Mouse (Mus musculus) spleen, adult 12 weeks (tissue): Measurements from ENCODE around the gene Nbea.

ENCODE experiments used
- DNase-seq: peaks from one replicate; pipeline ENCODE4 v3.0.0; 2022; ENCODE audit warnings: low spot score

Nbea gene

GRCm38 (mm10) chr3:55783171-55784081 lies 400.1 kb downstream of the Nbea start:
- no peak for DNase-seq

GRCm38 (mm10) chr3:55782771-55783170 lies 400.7 kb downstream of the Nbea start:
- no peak for DNase-seq

- no peak for DNase-seq
Measured at GRCm38 (mm10) chr3:55782056-55782687, 401.3 kb downstream of the Nbea start, which contains the start of gene Mab21l1. Mab21l1 (plus strand) TSS chr3:55782510.

GRCm38 (mm10) chr3:55781429-55782055 lies 402.0 kb downstream of the Nbea start:
- no peak for DNase-seq

- no peak for DNase-seq
Measured at GRCm38 (mm10) chr3:55780120-55781070, 403.1 kb downstream of the Nbea start.

- DNase-seq = no peak
Measured at GRCm38 (mm10) chr3:55778764-55779730, 404.5 kb downstream of the Nbea start.

GRCm38 (mm10) chr3:55777501-55777900 lies 406.0 kb downstream of the Nbea start:
- DNase-seq = no peak

- DNase-seq = no peak
Measured at GRCm38 (mm10) chr3:55775753-55776152, 407.7 kb downstream of the Nbea start.

GRCm38 (mm10) chr3:55775245-55775644 lies 408.3 kb downstream of the Nbea start:
- DNase-seq = no peak

- DNase-seq = no peak
Measured at GRCm38 (mm10) chr3:55774203-55774602, 409.3 kb downstream of the Nbea start.

GRCm38 (mm10) chr3:55769308-55769707 lies 414.2 kb downstream of the Nbea start:
- DNase-seq = no peak

GRCm38 (mm10) chr3:55768654-55769053 lies 414.8 kb downstream of the Nbea start:
- DNase-seq = no peak

- no peak for DNase-seq
Measured at GRCm38 (mm10) chr3:55763591-55763990, 419.9 kb downstream of the Nbea start.

- DNase-seq = no peak
Measured at GRCm38 (mm10) chr3:55758297-55758696, 425.2 kb downstream of the Nbea start.

GRCm38 (mm10) chr3:55756602-55757190 lies 426.8 kb downstream of the Nbea start:
- no peak for DNase-seq

GRCm38 (mm10) chr3:55755805-55756601 lies 427.5 kb downstream of the Nbea start:
- DNase-seq = no peak

- DNase-seq = no peak
Measured at GRCm38 (mm10) chr3:55754981-55755608, 428.4 kb downstream of the Nbea start.

GRCm38 (mm10) chr3:55753872-55754271 lies 429.6 kb downstream of the Nbea start:
- no peak for DNase-seq

- no peak for DNase-seq
Measured at GRCm38 (mm10) chr3:55752558-55752957, 430.9 kb downstream of the Nbea start.
